Mouse (Mus musculus) left cerebral cortex, postnatal 25 days (tissue): ENCODE measurements around the gene BC028528. TPM values are rescaled to one million over a fixed set of nuclear protein-coding genes. Genes with fewer than 3 reads are reported as not detected.

Source experiments
- DNase-seq, 2 experiments: peaks; one replicate each; pipeline ENCODE4 v3.0.0; 2022; ENCODE audit warnings: low spot score in 2 of 2, mixed read lengths in 1 of 2
- intact Hi-C: fragments of 180-260 bp; cut with DNase I; formaldehyde crosslinking; loops from one replicate; pipeline ENCODE4 v1.15.1; 2025
- total RNA-seq, 2 experiments: library from RNA; stranded (reverse); gene quantifications; 2 replicates each; pipeline ENCODE4 v1.2.3; 2021

BC028528 gene
- total RNA-seq, 2 experiments from 2014 or later: 4.5 to 5.8 TPM

DNA sequence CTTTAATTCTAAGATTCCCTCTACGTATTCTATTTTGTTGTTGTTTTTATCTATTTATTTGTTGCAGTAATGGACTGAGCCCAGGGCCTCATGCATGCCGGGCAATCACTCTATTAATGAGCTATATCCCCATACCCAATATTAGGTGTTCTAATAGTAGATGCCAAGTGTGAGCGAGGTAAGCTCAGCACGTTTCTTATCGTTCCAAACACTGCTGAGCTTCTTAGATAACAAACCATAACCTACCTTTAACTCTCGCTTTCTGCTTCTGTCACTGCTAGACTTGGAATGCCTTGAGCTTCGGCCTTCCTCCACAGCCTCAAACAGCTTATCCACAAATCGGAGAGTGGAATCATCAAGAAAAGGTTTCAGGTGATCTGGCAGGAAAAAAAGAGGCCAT is 40.5 kb downstream of the BC028528 start:
- intact Hi-C loops: no loop called here
- no peak for DNase-seq

DNA sequence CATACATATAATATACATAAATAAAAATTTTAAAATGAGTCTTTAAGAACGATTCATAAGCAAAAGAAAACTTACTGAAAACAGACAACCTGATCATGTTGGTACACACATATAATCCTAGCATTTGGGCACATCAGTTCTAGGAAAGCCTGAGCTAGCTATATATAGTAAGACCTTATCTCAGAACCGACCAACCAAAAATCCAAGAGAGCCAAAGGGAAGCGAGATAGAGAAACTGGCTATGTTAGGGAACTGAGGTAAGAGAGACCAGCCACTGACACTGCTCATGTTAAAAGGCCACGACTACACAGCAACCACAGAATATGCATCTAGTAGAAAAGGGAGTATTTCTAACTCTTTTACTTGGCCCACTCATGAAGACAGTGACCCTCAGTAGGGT is 41.2 kb downstream of the BC028528 start:
- intact Hi-C loops: no loop called here
- no peak for DNase-seq

- no peak for DNase-seq
- intact Hi-C loops: loop anchor here (5.0 kb wide), 1 partner anchor 355 kb away; no protein-coding TSS in a partner anchor
Observed at GRCm38 (mm10) chr3:95842503-95843214, 49.1 kb downstream of the BC028528 start.

DNA sequence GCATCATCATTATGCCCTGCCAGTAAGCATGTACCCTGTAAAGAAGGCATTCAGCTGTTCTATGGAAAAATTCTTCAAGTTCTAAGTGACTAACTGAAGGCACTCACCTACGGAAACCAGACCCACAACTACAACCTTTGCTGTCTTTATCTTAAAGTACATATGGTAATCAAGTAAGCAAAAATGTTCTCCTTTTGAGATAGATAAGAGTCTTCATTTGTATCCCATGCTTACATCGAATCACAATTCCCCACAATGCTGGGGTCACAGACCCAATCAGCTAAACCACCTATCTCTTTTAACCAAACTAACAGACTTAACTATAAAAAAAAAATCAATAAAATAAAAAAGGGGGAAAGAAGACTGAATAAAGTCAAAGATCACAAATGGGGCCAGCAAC is 52.6 kb downstream of the BC028528 start:
- DNase-seq: no peak
- intact Hi-C loops: no loop called here

Other genes with a start within 250 kb of the BC028528 start
- gene Mcl1, start 233.2 kb downstream of the BC028528 start, total RNA-seq: 10 to 100 TPM; 58.4 to 59.6 TPM
- gene Adamtsl4, start 204.1 kb downstream of the BC028528 start, total RNA-seq: 1 to 10 TPM; 4.1 to 4.6 TPM
- gene Ecm1, start 152.4 kb downstream of the BC028528 start, total RNA-seq: 10 to 100 TPM; 13.3 to 14.0 TPM
- gene Tars2, start 131.8 kb downstream of the BC028528 start, total RNA-seq: 10 to 100 TPM; 37.1 to 41.2 TPM
- gene Rprd2, start 73.1 kb downstream of the BC028528 start, total RNA-seq: 10 to 100 TPM; 65.2 to 69.4 TPM
- gene Prpf3, start 36.1 kb downstream of the BC028528 start, total RNA-seq: 10 to 100 TPM; 32.2 to 34.3 TPM
- 100 to 1,000 TPM; 153 to 158 TPM for gene Mrps21, start 20.5 kb downstream of the BC028528 start, total RNA-seq
- 10 to 100 TPM; 13.0 to 21.3 TPM for gene Ciart, start 9.8 kb downstream of the BC028528 start, total RNA-seq
- 10 to 100 TPM; 69.0 to 78.5 TPM for gene Aph1a, start 2.0 kb upstream of the BC028528 start, total RNA-seq
- 10 to 100 TPM in 1 of 2 experiments, 1 to 10 TPM in 1; 9.3 to 10.1 TPM for gene Car14, start 12.7 kb upstream of the BC028528 start, total RNA-seq
- gene Anp32e, start 37.2 kb upstream of the BC028528 start, total RNA-seq: 100 to 1,000 TPM in 1 of 2 experiments, 10 to 100 TPM in 1; 95.1 to 109 TPM
- gene Plekho1, start 104.0 kb upstream of the BC028528 start, total RNA-seq: 10 to 100 TPM; 71.6 to 84.8 TPM
- gene Vps45, start 166.5 kb upstream of the BC028528 start, total RNA-seq: 10 to 100 TPM; 41.8 to 47.1 TPM
- gene Otud7b, start 212.5 kb upstream of the BC028528 start, total RNA-seq: 10 to 100 TPM; 24.6 to 27.7 TPM